Mouse (Mus musculus): ENCODE data around the gene Map4k1. TPM values are rescaled to one million over a fixed set of nuclear protein-coding genes. Genes with fewer than 3 reads are reported as not detected.
A peak's percentile ranks its signal among the peaks of the same experiment; 100 is the strongest.
"Not testable (repeated sequence)": the region's sequence is repeated elsewhere in the genome, so short reads cannot be mapped to it uniquely, and the experiment has no call there.

Map4k1 gene
- total RNA-seq, 2 experiments from 2014 or later, result 0.45 to 4.2 TPM

DNA sequence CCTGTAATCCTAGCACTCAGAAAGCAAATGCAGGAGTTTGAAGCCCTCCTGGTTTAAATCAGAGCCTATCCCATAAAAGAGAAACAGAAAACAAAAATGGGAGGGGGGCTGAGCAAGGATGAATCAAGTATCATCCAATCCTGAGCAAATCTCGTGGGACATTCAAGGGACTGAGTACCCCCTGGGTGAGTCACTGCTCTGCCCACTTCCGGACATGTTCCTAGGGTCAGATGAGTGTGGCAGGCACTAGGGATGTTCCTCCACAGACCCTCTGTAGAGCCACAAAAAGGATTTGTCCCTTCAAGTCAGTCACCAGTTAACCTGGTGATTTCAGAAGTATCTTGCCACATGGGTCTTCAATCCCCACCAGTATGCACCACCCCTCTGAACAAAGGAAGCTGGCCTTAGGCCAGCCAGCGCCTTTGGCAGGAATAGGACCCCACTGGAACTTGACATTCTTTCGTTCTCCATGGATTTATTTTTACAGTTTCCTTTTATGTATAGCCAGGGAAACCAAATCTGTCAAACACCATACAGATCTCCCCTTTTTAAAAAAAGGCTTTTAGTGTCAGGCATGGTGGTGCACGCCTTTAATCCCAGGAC, 26.5 kb upstream of the Map4k1 start:
- DNase-seq, result no peak

DNA sequence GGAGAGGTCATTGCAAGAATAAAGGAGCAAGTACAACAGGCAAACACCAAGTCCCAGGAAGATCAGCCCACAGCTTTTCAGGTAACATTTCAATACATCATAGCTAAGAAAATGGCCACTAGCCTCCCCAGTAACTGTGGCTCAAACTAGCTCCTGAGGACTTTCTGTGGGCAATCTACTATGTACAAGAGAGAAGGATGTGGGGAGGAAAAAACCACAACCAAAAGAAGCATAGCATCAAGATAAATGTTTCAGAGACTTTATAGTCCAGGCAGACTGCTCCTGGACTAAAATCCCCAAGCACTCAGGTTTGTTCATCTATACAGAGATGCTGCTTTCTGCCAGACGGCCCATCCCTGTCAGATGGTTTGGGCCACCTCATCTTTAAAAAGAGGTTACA, 25.6 kb upstream of the Map4k1 start:
- DNase-seq, result no peak

DNA sequence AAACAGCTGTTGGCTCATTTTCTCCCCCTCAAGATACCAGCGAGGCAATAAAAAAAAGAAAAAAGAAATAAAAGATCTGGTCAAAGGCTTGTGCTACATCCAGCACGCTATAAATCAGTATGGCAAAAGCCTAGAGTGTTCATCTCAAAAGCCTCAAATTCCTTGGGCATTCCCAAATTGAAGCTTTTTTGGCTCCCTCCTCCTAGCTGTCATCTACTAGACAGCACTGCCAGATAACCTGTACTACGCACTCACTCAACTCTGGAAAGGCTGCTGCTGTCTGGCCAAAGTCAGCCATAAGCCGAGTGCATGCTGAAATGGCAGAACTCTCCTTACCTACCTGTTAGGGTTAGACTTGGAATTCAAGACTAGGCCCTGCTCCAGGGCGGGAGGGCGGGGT, 24.6 kb upstream of the Map4k1 start:
- DNase-seq, result no peak

DNA sequence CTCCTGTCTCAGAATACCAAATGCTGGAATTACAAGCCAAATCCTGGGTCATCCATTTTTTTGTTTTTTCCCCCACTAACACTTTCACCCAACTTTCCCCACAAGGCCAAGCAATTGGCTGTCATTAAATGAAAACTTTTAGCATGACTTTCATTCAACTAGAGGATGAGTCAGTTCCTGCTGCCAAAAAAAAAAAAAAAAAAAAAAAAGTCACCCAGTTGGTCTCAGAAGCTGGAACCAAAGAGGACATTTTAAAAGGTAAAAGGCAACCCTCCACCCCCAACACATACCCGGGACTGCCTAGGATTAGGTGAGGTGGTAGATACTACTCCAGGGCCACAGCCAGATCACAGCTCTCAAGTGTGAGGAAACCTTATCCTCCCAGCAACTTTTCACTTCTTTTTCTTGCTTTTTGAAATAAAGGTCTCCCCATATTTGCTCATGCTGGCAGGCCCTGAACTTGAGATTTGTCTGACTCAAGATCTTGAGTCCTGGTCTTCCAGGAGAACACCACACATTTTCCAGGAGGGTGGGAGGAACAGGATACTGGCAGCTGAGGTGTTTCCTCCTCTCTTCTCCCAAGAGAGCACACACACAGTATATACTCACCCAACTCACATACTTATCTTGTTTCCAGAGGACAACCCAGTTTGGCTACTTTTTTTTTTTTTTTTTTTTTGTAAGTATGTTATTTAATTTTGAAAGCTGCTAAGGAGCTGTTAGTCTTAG, 23.7 kb upstream of the Map4k1 start:
- peak in 1 of 2 experiments; percentile 42 for DNase-seq

DNA sequence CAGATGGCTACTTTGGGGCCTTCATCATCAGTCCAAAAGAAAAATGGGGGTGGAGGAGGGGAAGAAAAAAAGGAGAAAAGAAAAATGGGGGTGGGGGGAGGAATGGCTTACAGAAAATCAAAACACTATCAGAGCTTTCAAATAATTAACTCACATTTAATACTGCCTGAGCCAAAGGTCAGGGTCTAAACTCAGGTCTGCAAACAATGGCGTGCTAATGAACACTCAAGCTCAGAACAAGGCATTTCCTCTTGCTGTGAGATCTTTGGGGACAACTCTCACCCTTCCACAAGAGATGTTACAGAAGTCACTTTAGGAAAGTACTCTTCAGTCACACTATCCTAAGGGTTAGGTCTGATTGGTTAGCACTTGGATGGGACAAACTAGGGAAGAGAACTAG, 23.1 kb upstream of the Map4k1 start:
- no peak for DNase-seq

DNA sequence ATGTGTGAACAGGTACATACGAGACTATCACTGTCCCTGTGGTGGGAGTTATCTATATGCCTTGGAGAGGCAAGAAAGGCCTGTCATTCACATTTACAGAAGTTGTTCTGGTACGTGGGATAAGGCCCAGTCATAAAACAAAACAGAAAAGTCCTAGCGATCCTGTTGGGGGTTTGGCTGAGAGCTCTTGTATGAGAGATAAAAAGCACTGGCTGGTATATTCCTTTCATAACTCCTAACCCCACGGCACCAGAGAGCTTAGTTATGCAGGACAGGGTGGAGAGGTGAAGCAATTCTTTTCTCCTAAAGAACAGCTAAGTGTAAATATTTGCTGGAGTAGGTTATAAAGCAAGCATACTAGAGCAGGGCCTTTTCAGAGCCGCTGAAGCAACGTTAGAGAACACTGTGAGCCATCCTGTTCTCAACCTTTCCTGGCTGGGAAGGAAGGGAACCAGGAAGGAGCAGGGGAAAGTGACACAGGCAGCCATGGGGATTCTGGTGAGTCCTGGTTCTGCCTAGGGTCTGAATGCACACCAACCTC, 22.3 kb upstream of the Map4k1 start:
- DNase-seq, result no peak

DNA sequence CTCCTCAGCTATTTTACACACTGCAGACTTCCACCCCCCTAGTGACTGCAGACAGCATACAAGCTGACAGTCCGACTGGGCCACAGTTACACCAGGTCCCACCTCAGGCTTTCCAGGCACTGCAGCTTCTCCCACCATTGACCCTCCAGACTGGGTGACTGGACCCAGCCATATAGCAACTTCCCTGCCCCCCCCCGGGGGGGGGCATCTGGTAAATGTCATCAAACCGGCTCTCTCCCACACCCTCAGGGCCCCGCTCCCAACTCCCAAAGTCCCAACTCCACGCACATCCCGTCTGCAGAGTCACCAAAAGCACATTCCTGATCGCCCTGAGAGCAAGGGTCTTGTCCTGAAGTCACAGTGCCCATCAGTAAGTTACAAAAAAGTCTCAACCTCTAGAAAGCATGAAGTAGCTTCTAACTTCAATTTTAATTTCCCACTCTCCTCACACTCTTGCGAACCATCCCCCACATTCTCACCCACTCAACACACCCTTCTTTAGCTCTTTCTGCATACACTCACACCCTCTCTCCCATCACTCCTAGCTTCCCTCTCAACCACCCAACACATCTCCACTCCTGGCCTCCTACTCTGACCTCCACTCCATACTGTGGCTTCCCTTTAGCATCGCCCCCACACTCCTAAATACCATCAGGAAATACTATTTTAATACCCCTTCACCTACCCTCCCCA, 21.4 kb upstream of the Map4k1 start:
- DNase-seq, result no peak

DNA sequence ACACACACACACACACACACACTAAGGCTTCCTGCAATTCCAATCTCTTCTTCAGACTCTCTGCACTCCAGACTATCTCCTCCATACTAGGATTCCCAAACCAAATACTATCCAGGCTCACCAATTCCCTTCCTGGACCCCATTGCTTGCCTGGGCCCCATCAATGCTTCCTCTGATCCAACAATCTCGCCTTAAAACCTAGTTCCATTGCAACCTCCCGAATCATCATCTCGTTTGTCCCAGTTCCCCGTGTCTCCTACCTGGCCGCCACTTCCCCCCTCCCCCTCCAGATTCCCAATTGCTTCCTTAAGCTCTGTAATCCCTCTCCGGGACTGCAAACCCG, 20.3 kb upstream of the Map4k1 start:
- DNase-seq, result no peak

DNA sequence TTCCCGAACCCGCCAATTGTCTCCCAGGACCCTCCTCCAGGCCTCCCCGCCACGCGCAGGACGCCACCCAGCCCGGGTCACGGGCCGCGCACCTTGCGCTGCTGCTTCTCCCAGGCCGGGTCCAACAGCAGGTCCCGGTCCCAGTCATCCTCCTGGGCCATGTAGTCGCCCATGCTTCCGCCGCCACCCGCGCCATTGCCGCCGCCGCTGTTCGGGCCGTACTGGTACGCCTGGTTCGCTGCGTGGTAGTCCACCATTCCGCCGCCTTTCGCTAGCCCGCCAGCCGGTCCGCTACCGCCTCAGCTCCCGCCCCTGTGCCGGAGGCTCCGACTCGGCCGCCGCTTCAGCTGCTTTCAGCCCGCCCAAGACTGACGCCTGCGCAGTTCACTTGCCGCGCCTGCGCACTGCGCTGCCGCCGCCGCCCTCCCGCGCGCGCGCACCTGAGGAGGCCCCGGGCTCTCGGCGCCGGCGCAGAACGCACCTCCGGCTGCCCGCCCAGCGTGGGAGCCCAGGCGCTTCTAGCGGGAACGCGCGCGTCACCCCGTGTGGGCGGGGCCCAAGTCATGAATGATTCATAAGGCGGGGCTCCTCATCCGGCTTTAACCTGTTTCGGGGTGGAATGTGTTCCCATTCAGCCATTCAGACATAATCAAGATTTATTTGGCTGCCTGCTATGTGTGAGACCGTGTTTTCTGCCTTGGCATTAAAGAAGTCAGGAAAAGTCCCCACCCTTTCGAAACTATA, 19.8 kb upstream of the Map4k1 start, which contains the start of gene Actn4:
Gene Actn4 (minus strand): TSS at position 414 of the 744 bp plus-strand sequence.
- peak; percentile 98 to 99 for DNase-seq

DNA sequence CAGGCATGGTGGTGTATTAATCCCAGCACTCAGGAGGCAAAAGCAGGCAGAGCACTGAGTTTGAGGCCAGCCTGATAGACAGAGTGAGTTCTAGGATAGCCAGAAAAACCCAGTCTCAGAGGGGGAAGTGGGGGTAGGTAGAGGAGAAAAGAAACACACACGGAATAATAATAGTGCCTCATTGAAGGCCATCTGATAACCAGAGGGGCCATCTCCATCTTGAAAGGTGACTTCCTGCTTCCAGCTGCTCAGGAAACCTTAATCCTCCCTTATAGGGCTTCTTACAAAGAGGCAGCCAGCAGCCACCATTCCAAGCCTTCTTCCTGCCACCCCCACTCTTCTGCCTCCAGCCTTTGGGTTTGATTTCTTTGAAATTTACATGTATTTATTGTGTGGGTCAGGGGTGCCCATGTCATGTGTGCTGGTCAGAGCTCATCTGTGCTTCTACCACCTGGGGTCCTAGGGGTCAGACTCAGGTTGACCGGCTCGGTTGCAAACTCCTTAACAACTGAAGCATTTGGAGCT, 18.4 kb upstream of the Map4k1 start:
- DNase-seq, result no peak

DNA sequence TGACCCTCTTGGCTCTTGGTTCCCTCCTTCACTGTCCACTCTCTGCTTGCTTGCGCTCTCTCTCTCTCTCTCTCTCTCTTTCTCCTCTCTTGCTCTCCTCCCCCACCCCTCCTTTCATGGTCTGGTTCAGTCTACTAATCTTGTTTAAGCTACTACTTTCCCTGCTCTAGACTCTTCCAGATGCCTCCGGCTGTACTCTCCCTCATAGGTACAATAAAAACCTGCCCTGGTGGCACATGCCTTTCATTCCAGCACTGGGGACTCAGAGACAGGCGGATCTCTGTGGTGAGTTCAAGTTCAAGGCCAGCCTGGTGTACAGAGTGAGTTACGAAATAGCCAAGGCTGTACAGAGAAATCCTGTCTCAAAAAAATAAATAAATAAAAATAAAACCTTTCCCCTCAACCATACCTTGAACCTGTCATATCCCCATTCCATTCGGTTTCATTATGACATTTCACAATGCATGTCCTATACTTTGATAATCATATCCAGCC, 16.5 kb upstream of the Map4k1 start:
- DNase-seq, result no peak

DNA sequence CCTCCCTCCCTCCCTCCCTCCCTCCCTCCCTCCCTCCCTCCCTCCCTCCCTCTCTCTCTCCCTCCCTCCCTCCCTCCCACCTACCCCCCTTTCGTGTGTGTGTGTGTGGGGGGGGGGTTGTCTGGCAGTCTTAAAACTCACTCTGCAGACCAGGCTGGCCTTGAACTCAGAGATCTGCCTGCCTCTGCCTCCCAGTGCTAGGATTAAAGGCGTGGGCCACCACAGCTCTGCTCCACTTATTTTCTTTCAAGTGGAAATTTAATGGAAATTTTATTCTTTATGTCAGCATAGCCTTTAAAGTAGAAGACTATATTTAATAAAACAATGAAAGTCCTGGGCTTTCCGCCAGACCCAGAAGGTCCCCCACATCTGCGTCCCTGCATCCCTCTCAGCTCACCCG, 15.7 kb upstream of the Map4k1 start:
- DNase-seq, result no peak

DNA sequence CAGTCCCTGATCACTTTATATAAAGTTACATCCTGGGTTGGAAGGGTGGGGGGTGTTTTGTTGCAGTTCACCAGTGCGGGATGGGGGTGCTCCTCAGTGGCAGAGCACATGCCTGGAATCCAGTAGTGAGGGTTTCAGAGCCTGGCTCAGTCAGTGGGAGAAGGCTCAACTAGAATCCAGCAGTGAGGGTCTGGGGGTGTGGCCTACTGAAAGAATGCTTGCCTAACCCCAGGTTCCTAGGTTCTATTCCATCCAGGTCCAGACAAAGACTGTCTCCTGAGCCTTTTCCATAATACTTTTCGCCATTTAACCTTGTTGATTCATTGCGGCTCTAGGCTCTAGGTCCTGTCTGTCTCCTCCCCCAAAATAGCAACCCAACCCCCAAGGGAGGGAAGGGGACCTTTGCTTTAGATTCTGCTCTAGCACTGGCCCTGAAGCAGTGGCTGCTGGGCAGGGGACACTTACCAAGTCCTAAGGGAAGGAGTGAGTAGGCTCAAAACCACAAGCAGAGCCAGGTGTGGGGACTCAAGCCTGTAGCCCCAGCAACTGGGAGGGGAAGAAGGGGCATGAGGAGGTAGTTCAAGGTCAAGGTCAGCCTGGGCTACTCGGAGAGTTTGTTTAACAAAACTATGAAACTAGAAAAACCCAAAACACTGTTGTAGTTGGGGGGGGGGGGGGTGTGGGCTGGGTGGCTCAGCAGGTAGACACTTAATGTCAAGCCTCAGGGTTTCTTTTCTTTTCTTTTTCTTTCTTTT, 14.9 kb upstream of the Map4k1 start:
- no peak for DNase-seq

DNA sequence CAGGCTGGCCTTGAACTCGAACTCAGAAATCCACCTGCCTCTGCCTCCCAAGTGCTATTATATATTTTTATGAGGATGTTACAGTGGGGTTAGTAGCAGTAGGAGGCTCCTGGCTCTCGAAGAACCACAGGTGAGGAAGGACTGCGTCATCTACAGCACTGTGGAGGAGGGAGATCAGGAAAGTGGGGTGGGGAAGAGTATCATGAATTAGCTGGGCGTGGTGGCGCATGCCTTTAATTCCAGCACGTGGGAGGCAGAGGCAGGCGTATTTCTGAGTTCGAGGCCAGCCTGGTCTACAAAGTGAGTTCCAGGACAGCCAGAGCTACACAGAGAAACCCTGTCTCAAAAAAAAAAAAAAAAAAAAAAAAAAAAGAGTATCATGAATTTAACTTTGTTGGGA, 13.7 kb upstream of the Map4k1 start:
- DNase-seq, result not testable (repeated sequence)

DNA sequence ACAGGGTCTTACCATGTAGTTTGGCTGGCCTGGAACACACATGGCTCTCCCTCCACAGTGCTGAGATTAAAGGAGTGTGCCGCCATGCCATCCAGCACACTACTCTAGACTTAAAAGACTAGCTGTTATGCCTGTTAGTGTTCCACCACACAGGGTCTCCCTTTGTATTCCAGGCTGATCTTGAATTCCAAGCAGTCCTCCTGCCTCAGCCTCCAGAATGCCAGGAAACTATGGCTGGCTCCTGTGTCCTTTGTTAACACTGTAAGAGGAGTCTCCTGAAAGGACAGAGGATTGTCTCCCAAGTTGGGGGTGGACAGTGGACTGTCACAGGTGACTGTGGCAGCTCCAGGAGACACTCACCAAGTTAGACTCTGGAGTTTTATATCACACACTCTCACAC, 12.6 kb upstream of the Map4k1 start:
- DNase-seq, result no peak

DNA sequence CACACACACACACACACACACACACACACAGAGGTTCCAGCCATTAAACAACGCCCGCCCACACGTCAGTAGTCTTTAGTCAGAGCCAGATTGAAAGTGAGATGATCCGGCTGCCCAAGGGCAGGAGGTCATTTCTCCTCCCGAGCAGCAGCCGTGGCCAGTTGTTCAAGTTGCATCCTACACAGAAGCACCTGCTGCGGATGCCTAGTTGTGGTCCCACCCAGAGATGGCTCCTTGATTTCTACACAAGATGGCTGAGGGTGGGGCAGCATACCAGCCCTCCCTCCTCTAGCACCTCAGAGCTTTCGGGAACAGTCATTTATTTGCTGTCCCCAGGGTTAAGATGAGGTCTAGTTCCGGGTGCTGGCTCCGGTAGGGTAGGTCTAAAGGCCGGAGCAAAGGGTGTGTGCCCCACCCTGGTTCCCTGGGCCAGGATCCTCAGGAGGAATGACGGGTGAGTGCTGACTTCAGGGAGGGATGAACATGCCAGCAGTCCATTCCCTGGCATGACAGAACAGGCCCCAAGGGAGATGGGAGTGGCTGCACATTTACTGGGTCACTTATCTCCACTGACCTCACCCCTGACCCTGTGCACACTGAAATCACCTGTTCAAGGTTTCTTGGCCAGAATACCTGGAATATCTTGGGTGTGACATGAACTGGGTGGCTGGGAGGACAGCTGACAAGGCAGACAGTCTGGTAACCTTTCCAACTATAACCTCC, 12.0 kb upstream of the Map4k1 start:
- peak in 1 of 2 experiments; percentile 27 for DNase-seq

DNA sequence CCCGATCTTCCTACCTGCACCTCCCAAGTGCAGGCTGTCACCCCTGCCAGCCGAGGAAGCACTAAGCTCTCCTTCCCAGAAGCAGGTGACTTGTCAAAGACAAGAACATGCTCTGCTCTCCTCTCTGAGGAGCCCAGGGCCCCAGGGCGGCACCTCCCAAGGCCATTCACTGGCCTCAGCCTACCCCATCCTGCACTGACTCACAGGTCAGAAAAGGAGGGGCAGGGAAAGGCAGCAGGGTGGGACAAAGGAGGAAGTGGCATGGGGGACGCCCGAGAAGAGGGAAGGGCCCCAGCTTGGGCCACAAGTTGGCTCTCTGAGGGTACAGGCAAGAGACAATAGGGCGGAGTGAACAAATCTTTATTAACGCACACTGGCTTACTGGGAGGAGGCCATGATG, 10.8 kb upstream of the Map4k1 start:
- DNase-seq, result no peak

DNA sequence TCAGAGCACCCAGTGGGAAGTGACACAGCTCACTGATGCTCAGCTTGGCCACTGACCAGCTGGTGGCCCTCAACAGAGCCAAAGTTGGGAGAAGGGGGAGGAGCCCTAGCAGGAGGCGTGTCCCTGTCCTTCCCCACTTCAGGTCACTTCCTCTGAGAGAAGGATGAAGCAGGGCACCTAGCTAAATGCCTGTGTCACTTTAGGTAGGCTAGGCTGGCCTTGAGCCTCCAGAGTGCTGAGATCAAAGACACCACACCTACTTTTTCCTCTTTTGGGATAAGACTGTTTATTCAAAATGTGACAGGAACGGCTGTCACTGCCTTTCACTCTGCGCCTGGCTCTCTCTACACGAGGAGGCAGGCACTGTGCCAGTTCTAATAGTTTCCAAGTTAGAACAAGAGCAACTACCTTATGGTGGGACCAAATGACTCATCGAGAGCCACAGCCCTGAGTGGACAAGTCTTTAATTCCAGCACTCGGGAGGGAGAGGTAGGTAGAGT, 10.0 kb upstream of the Map4k1 start:
- DNase-seq, result peak; percentile 78

DNA sequence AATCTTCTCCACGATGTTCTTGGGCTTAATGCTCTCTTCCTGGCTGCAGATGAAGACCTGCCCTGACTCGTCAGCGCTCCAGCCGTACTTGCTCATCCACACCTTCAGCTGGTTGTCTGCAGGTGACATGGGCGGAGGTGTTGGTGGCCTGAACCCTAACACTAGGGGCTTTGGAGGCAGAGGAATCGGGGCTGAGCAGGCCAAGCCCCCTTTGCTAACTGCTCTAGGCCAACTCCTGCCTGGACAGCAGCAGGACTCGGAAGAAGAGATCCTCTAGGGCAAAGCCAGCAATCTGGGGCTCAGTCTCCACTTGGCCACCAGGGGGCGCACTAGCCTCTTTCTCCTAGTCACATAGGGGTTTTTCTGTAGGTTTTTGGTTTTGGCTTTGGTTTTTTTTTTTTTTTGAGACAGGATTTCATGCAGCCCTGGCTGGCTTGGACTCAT, 9.3 kb upstream of the Map4k1 start:
- peak; percentile 73 to 87 for DNase-seq

DNA sequence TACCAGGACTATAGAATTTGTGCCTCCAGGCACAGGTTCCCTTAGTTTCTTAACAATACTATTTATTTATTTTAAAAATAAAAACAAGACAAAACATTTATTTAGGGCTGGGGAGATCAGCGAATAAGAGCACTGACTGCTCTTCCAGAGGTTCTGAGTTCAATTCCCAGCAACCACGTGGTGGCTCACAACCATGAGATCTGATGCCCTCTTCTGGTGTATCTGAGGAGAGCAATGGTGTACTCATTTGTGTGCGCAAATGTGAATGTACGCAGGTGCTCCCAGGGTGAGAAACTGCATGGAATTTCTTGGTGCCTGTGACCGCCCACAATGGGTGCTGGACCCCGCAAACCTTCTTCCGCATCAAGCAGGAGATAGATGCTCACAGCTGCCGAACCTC, 8.8 kb upstream of the Map4k1 start:
- no peak for DNase-seq

Measured in heart, adult 18-20 months (tissue).